Mouse (Mus musculus): ENCODE results near the gene Sp6. TPM values are rescaled to one million over a fixed set of nuclear protein-coding genes. Genes with fewer than 3 reads are reported as not detected.

The Sp6 gene
- polyA plus RNA-seq, 1 experiment from 2014 or later = 1.6 TPM

- 0 out of 2 replicates have a peak overlapping the region, but pooled peaks have one; percentile 100 for H3K27ac ChIP-seq
- H3K4me3 ChIP-seq = peak overlapping the region; percentile 89
These were observed 37.4 kb upstream of the Sp6 start for GRCm38 (mm10) chr11:96975511-96976378.

GRCm38 (mm10) chr11:96976379-96976687 is 36.9 kb upstream of the Sp6 start:
- Histone ChIP-seq H3K27me3 (ENCODE audit: insufficient read depth, poor library complexity, severe bottlenecking) (peaks cover 3% of the 10 kb centered on the region), H3K4me3 (peak overlapping the region; percentile 89), H3K4me1 (replicated peaks) (peaks cover 38% of the 10 kb centered on the region), H3K9me3 (no peaks in the 10 kb centered on the region), H3K36me3 (peaks cover 9% of the 10 kb centered on the region), H3K27ac (peak overlapping the region; percentile 100)
- 69% methylated on average over 3 of the region's 3 CpGs for WGBS
- no peak for DNase-seq (ENCODE audit: low spot score)

More at GRCm38 (mm10) chr11:96975511-96976378, 37.4 kb upstream of the Sp6 start:
- H3K4me1 ChIP-seq (replicated peaks) = peaks cover 38% of the 10 kb centered on the region
- H3K27me3 ChIP-seq (ENCODE audit: insufficient read depth, poor library complexity, severe bottlenecking) = no peaks in the 10 kb centered on the region
- H3K9me3 ChIP-seq = no peaks in the 10 kb centered on the region
- no peak for DNase-seq (ENCODE audit: low spot score)
- WGBS = 82% methylated on average over 10 of the region's 10 CpGs
- H3K36me3 ChIP-seq = peaks cover 13% of the 10 kb centered on the region

GRCm38 (mm10) chr11:96976911-96977591 is 36.1 kb upstream of the Sp6 start:
- WGBS = under 1% methylated on average over 50 of the region's 50 CpGs
- no peak for DNase-seq (ENCODE audit: low spot score)
- no peaks in the 10 kb centered on the region for H3K9me3 ChIP-seq
- peak overlapping the region; percentile 89 for H3K4me3 ChIP-seq
- peaks cover 10% of the 10 kb centered on the region for H3K27me3 ChIP-seq (ENCODE audit: insufficient read depth, poor library complexity, severe bottlenecking)
- H3K4me1 ChIP-seq (replicated peaks) = peaks cover 39% of the 10 kb centered on the region
- peaks cover 9% of the 10 kb centered on the region for H3K36me3 ChIP-seq
- H3K27ac ChIP-seq = peak overlapping the region; percentile 100

- Histone ChIP-seq H3K27me3 (ENCODE audit: insufficient read depth, poor library complexity, severe bottlenecking) (peaks cover 14% of the 10 kb centered on the region), H3K27ac (peak overlapping the region; percentile 100), H3K9me3 (no peaks in the 10 kb centered on the region), H3K36me3 (peaks cover 9% of the 10 kb centered on the region), H3K4me1 (replicated peaks) (peaks cover 47% of the 10 kb centered on the region), H3K4me3 (peak overlapping the region; percentile 89)
- under 1% methylated on average over 45 of the region's 45 CpGs for WGBS
- peak; percentile 99 for DNase-seq (ENCODE audit: low spot score)
These were observed 35.4 kb upstream of the Sp6 start for GRCm38 (mm10) chr11:96977606-96978400.

- H3K4me1 ChIP-seq (replicated peaks) = peaks cover 43% of the 10 kb centered on the region
- H3K36me3 ChIP-seq = peaks cover 5% of the 10 kb centered on the region
- 35% methylated on average over 17 of the region's 17 CpGs for WGBS
- no peaks in the 10 kb centered on the region for H3K9me3 ChIP-seq
- peak overlapping the region; percentile 89 for H3K27ac ChIP-seq
- peak overlapping the region; percentile 89 for H3K4me3 ChIP-seq
- peaks cover 22% of the 10 kb centered on the region for H3K27me3 ChIP-seq (ENCODE audit: insufficient read depth, poor library complexity, severe bottlenecking)
- no peak for DNase-seq (ENCODE audit: low spot score)
These were observed 34.6 kb upstream of the Sp6 start for GRCm38 (mm10) chr11:96978401-96979246.

- H3K9me3 ChIP-seq = no peaks in the 10 kb centered on the region
- WGBS = 83% methylated on average over 7 of the region's 7 CpGs
- H3K27ac ChIP-seq = no peak overlapping the region
These were observed 33.9 kb upstream of the Sp6 start for GRCm38 (mm10) chr11:96979329-96979728.

GRCm38 (mm10) chr11:96980021-96980420 is 33.2 kb upstream of the Sp6 start:
- Histone ChIP-seq H3K4me1 (replicated peaks) (peaks cover 47% of the 10 kb centered on the region), H3K4me3 (no peak overlapping the region), H3K36me3 (no peaks in the 10 kb centered on the region), H3K9me3 (no peaks in the 10 kb centered on the region), H3K27me3 (ENCODE audit: insufficient read depth, poor library complexity, severe bottlenecking) (peaks cover 36% of the 10 kb centered on the region), H3K27ac (no peak overlapping the region)
- whole genome bisulfite sequencing = 80% methylated on average over 5 of the region's 5 CpGs
- no peak for DNase-seq (ENCODE audit: low spot score)

More at GRCm38 (mm10) chr11:96979329-96979728, 33.9 kb upstream of the Sp6 start:
- H3K4me1 ChIP-seq (replicated peaks) = peaks cover 41% of the 10 kb centered on the region
- no peak overlapping the region for H3K4me3 ChIP-seq
- peaks cover 29% of the 10 kb centered on the region for H3K27me3 ChIP-seq (ENCODE audit: insufficient read depth, poor library complexity, severe bottlenecking)
- H3K36me3 ChIP-seq = no peaks in the 10 kb centered on the region
- DNase-seq (ENCODE audit: low spot score) = no peak

- DNase-seq (ENCODE audit: low spot score) = no peak
- Histone ChIP-seq H3K36me3 (no peaks in the 10 kb centered on the region), H3K27ac (no peak overlapping the region), H3K4me1 (replicated peaks) (peaks cover 38% of the 10 kb centered on the region), H3K27me3 (ENCODE audit: insufficient read depth, poor library complexity, severe bottlenecking) (peaks cover 50% of the 10 kb centered on the region), H3K9me3 (no peaks in the 10 kb centered on the region), H3K4me3 (no peak overlapping the region)
- 70% methylated on average over 15 of the region's 15 CpGs for WGBS
These were observed 31.7 kb upstream of the Sp6 start for GRCm38 (mm10) chr11:96981461-96981860.

- peaks cover 59% of the 10 kb centered on the region for H3K27me3 ChIP-seq (ENCODE audit: insufficient read depth, poor library complexity, severe bottlenecking)
- 3% methylated on average over 7 of the region's 7 CpGs for WGBS
- peak overlapping the region; percentile 24 for H3K4me3 ChIP-seq
- DNase-seq (ENCODE audit: low spot score) = peak; percentile 83
- no peaks in the 10 kb centered on the region for H3K9me3 ChIP-seq
- H3K36me3 ChIP-seq = no peaks in the 10 kb centered on the region
- no peak overlapping the region for H3K27ac ChIP-seq
- peaks cover 36% of the 10 kb centered on the region for H3K4me1 ChIP-seq (replicated peaks)
These were observed 30.8 kb upstream of the Sp6 start for GRCm38 (mm10) chr11:96982355-96982754.

GRCm38 (mm10) chr11:96982859-96983258 is 30.3 kb upstream of the Sp6 start, which contains the start of gene Sp2:
Gene Sp2, minus strand, starts transcription at chr11:96982959.
- WGBS = 80% methylated on average over 7 of the region's 7 CpGs

GRCm38 (mm10) chr11:96984903-96985302 is 28.3 kb upstream of the Sp6 start:
- no peak overlapping the region for H3K4me3 ChIP-seq

More at GRCm38 (mm10) chr11:96982859-96983258, 30.3 kb upstream of the Sp6 start, which contains the start of gene Sp2:
- peaks cover 64% of the 10 kb centered on the region for H3K27me3 ChIP-seq (ENCODE audit: insufficient read depth, poor library complexity, severe bottlenecking)
- H3K36me3 ChIP-seq = no peaks in the 10 kb centered on the region
- H3K4me3 ChIP-seq = peak within 1 kb of the TSS; percentile 24
- DNase-seq (ENCODE audit: low spot score) = no peak
- 0 out of 2 replicates have a peak within 1 kb of the TSS, but pooled peaks have one; percentile 18 for H3K27ac ChIP-seq
- H3K4me1 ChIP-seq (replicated peaks) = peaks cover 41% of the 10 kb centered on the region
- H3K9me3 ChIP-seq = no peaks in the 10 kb centered on the region

More at GRCm38 (mm10) chr11:96984903-96985302, 28.3 kb upstream of the Sp6 start:
- WGBS = 22% methylated on average over 4 of the region's 4 CpGs
- no peak for DNase-seq (ENCODE audit: low spot score)
- Histone ChIP-seq H3K4me1 (replicated peaks) (peaks cover 35% of the 10 kb centered on the region), H3K27ac (no peak overlapping the region; the same call in 1 of the 2 replicates), H3K27me3 (ENCODE audit: insufficient read depth, poor library complexity, severe bottlenecking) (peaks cover 85% of the 10 kb centered on the region), H3K36me3 (no peaks in the 10 kb centered on the region), H3K9me3 (no peaks in the 10 kb centered on the region)
